Mouse (Mus musculus) liver, embryonic 15.5 days (tissue): ENCODE measurements around the gene Marveld3. TPM values are rescaled to one million over a fixed set of nuclear protein-coding genes. Genes with fewer than 3 reads are reported as not detected.

Experiments used
- ATAC-seq: fragments of 200-750 bp; cut with Nextera tagmentation; 2 replicates; pipeline ENCODE4 v1.8.0; 2017; ENCODE audit warnings: moderate number of reproducible peaks, mild to moderate bottlenecking, moderate library complexity; ENCODE audit not compliant: insufficient read depth
- H3K27ac ChIP-seq: fragments of 300-500 bp; sonication (generic); replicated peaks from 2 replicates; pipeline ENCODE4 v1.5.1; 2015; ENCODE audit warnings: mild to moderate bottlenecking, inconsistent platforms
- H3K27me3 ChIP-seq: fragments of 300-500 bp; sonication (generic); 2 replicates; pipeline ENCODE4 v1.6.1; 2015; ENCODE audit warnings: mild to moderate bottlenecking, inconsistent platforms
- H3K36me3 ChIP-seq: fragments of 300-500 bp; sonication (generic); replicated peaks from 2 replicates; pipeline ENCODE4 v1.6.1; 2015; ENCODE audit warnings: moderate library complexity, mild to moderate bottlenecking, inconsistent platforms
- H3K4me1 ChIP-seq: fragments of 300-500 bp; sonication (generic); replicated peaks from 2 replicates; pipeline ENCODE4 v1.6.1; 2015; ENCODE audit warnings: inconsistent platforms
- H3K4me2 ChIP-seq: fragments of 300-500 bp; sonication (generic); 2 replicates; pipeline ENCODE4 v1.6.1; 2015; ENCODE audit warnings: moderate library complexity, mild to moderate bottlenecking, inconsistent platforms
- H3K4me3 ChIP-seq: fragments of 300-500 bp; sonication (generic); replicated peaks from 2 replicates; pipeline ENCODE4 v1.5.1; 2015; ENCODE audit warnings: mild to moderate bottlenecking, inconsistent platforms
- H3K9ac ChIP-seq: fragments of 300-500 bp; sonication (generic); 2 replicates; pipeline ENCODE4 v1.6.1; 2015; ENCODE audit warnings: moderate library complexity, mild to moderate bottlenecking, inconsistent platforms
- H3K9me3 ChIP-seq: fragments of 300-500 bp; sonication (generic); replicated peaks from 2 replicates; pipeline ENCODE4 v1.6.1; 2016; ENCODE audit warnings: inconsistent platforms
- WGBS: fragments of 180-500 bp; shearing (Covaris S2); methylation state at CpG from one replicate; pipeline ENCODE4 v1.1.7; 2015; ENCODE audit warnings: mixed read lengths; ENCODE audit not compliant: insufficient replicate concordance; 5-methylcytosine and 5-hydroxymethylcytosine counted together
- polyA plus RNA-seq: library from polyadenylated mRNA; unstranded; fragments of >200 nt; fragmentation: Nextera tagmentation; extraction: Ambion mirVana; gene quantifications from 2 replicates; pipeline ENCODE4 v1.2.1, GENCODE M21; 2015

Gene Marveld3
- polyA plus RNA-seq, 1 experiment from 2014 or later: 0.06 TPM

DNA sequence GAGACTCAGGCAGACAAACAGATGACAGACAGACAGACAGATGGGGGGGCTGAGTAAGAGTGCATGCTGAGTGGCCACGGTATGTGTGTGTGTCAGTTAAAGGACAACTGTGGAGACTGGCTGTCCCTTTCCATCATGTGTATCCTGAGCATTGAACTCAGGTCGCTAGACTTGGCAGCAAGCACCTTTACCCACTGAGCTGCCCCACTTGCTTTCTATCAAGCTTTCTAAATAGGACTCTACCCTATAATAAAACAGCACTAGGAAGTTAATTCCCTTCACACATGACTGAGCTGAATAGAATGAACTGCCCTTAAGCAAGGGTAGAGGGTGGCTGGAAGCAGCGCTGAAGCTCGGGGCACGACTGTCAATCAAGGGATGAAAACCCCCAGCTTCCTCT lies 30.2 kb upstream of the Marveld3 start:
- H3K9ac ChIP-seq: no peak overlapping the region
- no peaks in the 10 kb centered on the region for H3K36me3 ChIP-seq
- H3K27ac ChIP-seq: no peak overlapping the region
- no peak for ATAC-seq
- H3K4me2 ChIP-seq: no peak overlapping the region
- no peaks in the 10 kb centered on the region for H3K4me1 ChIP-seq
- WGBS: 60% methylated on average over 5 of the region's 5 CpGs
- no peaks in the 10 kb centered on the region for H3K9me3 ChIP-seq
- no peaks in the 10 kb centered on the region for H3K27me3 ChIP-seq
- H3K4me3 ChIP-seq: no peak overlapping the region

GRCm38 (mm10) chr8:109990224-109990623 lies 28.2 kb upstream of the Marveld3 start, which contains the start of gene Tat:
TSS of gene Tat (plus strand) at chr8:109990437.
- Histone ChIP-seq H3K27me3 (no peaks in the 10 kb centered on the region), H3K36me3 (no peaks in the 10 kb centered on the region), H3K27ac (no peak within 1 kb of the TSS), H3K4me1 (no peaks in the 10 kb centered on the region), H3K4me3 (no peak within 1 kb of the TSS), H3K4me2 (no peak within 1 kb of the TSS), H3K9ac (no peak within 1 kb of the TSS), H3K9me3 (no peaks in the 10 kb centered on the region)
- 67% methylated on average over 8 of the region's 8 CpGs for WGBS
- ATAC-seq: no peak

DNA sequence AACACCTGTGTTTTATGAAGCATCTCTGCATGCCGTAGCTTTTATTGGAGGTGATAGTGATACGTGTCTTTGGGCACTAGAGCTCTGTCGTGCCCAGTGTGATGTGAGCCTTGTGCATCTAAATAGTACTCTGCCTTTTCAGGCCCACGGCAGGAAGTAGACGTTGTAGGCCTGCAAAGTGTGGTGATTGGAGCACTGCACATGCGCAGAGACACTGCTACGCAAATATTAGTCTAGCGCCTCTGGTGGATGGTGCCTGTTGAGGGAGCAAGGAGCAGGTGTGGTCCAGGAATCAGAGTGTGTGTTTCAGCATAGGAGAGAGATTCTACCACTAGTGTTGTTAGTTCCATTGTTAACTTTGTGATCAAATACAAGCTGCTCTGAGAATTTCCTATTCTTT lies 27.1 kb upstream of the Marveld3 start:
- no peak for ATAC-seq
- 72% methylated on average over 8 of the region's 8 CpGs for WGBS
- Histone ChIP-seq H3K9me3 (no peaks in the 10 kb centered on the region), H3K36me3 (no peaks in the 10 kb centered on the region), H3K9ac (no peak overlapping the region), H3K4me3 (no peak overlapping the region), H3K4me2 (no peak overlapping the region), H3K27ac (no peak overlapping the region), H3K27me3 (no peaks in the 10 kb centered on the region), H3K4me1 (no peaks in the 10 kb centered on the region)

- Histone ChIP-seq H3K9me3 (no peaks in the 10 kb centered on the region), H3K27me3 (no peaks in the 10 kb centered on the region), H3K36me3 (no peaks in the 10 kb centered on the region), H3K4me3 (no peak overlapping the region), H3K27ac (no peak overlapping the region), H3K4me2 (no peak overlapping the region), H3K4me1 (no peaks in the 10 kb centered on the region), H3K9ac (no peak overlapping the region)
- 63% methylated on average over 7 of the region's 7 CpGs for WGBS
- ATAC-seq: no peak
Measured at GRCm38 (mm10) chr8:109987776-109988175, 25.8 kb upstream of the Marveld3 start.

GRCm38 (mm10) chr8:109986384-109986783 lies 24.4 kb upstream of the Marveld3 start:
- H3K27me3 ChIP-seq: no peaks in the 10 kb centered on the region
- 44% methylated on average over 7 of the region's 7 CpGs for WGBS
- no peak for ATAC-seq

DNA sequence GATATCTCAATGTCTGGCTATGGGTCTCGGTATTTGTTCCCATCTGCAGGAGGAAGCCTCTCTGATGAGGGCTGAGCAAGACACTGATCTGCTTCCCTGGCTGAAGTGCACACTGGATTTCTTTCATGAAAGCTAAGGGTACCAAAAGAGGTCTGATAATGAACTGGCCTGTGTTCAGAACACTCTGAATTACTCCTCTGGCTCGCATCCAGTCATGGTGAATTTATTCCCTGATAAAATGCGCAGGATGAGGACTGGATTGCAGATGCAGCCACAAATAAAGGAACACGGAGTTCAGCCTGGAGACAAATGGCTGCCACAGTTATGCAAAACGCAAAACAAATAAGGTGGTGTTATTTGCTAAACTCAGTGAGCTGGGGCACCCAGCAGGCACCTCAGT lies 21.9 kb upstream of the Marveld3 start:
- Histone ChIP-seq H3K4me2 (no peak overlapping the region), H3K27ac (no peak overlapping the region), H3K4me3 (no peak overlapping the region), H3K9me3 (no peaks in the 10 kb centered on the region), H3K36me3 (no peaks in the 10 kb centered on the region), H3K4me1 (no peaks in the 10 kb centered on the region), H3K27me3 (no peaks in the 10 kb centered on the region), H3K9ac (no peak overlapping the region)
- WGBS: 44% methylated on average over 5 of the region's 5 CpGs
- ATAC-seq: no peak

More at GRCm38 (mm10) chr8:109986384-109986783, 24.4 kb upstream of the Marveld3 start:
- no peak overlapping the region for H3K27ac ChIP-seq
- no peaks in the 10 kb centered on the region for H3K4me1 ChIP-seq
- H3K4me3 ChIP-seq: no peak overlapping the region
- H3K9me3 ChIP-seq: no peaks in the 10 kb centered on the region
- H3K36me3 ChIP-seq: no peaks in the 10 kb centered on the region
- no peak overlapping the region for H3K4me2 ChIP-seq
- H3K9ac ChIP-seq: no peak overlapping the region

- Histone ChIP-seq H3K4me3 (no peak overlapping the region), H3K9me3 (no peaks in the 10 kb centered on the region), H3K36me3 (no peaks in the 10 kb centered on the region), H3K27me3 (no peaks in the 10 kb centered on the region), H3K4me2 (no peak overlapping the region), H3K4me1 (no peaks in the 10 kb centered on the region), H3K9ac (no peak overlapping the region), H3K27ac (no peak overlapping the region)
- no peak for ATAC-seq
- WGBS: 51% methylated on average over 15 of the region's 15 CpGs
Measured at GRCm38 (mm10) chr8:109982386-109983105, 20.5 kb upstream of the Marveld3 start.

GRCm38 (mm10) chr8:109979339-109979738 lies 17.3 kb upstream of the Marveld3 start:
- Histone ChIP-seq H3K4me2 (no peak overlapping the region), H3K36me3 (no peaks in the 10 kb centered on the region), H3K4me3 (no peak overlapping the region), H3K27ac (no peak overlapping the region), H3K9me3 (no peaks in the 10 kb centered on the region), H3K4me1 (no peaks in the 10 kb centered on the region), H3K9ac (no peak overlapping the region), H3K27me3 (no peaks in the 10 kb centered on the region)
- ATAC-seq: no peak
- WGBS: 53% methylated on average over 6 of the region's 6 CpGs

DNA sequence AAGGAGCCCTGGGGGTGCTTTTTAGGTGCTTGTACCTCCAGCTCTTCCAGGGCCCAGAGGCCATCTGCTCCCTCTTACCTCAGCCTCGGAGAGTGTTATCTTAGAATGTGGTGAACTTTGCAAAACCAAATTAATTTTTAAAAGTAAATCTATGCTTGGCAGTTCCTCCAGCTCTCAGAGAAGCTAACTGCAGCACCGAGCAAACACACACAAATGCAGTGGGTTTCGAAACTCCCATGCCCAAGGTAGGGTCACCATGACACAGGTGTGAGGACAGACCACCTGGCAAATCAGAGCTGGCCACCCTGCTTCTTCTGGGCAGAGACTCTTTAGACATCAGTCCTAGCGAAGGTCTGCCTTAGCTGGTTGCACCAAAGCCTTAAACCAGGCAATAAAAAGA lies 10.9 kb upstream of the Marveld3 start:
- Histone ChIP-seq H3K9me3 (no peaks in the 10 kb centered on the region), H3K4me2 (no peak overlapping the region), H3K36me3 (no peaks in the 10 kb centered on the region), H3K4me1 (no peaks in the 10 kb centered on the region), H3K9ac (no peak overlapping the region), H3K4me3 (no peak overlapping the region), H3K27ac (no peak overlapping the region), H3K27me3 (peaks cover 22% of the 10 kb centered on the region)
- no peak for ATAC-seq
- WGBS: 47% methylated on average over 4 of the region's 4 CpGs

GRCm38 (mm10) chr8:109970323-109970722 lies 8.3 kb upstream of the Marveld3 start:
- Histone ChIP-seq H3K27me3 (peaks cover 23% of the 10 kb centered on the region), H3K36me3 (no peaks in the 10 kb centered on the region), H3K4me1 (no peaks in the 10 kb centered on the region), H3K27ac (no peak overlapping the region), H3K9me3 (no peaks in the 10 kb centered on the region), H3K4me3 (no peak overlapping the region), H3K9ac (no peak overlapping the region), H3K4me2 (no peak overlapping the region)
- 3% methylated on average over 9 of the region's 9 CpGs for WGBS
- ATAC-seq: no peak

DNA sequence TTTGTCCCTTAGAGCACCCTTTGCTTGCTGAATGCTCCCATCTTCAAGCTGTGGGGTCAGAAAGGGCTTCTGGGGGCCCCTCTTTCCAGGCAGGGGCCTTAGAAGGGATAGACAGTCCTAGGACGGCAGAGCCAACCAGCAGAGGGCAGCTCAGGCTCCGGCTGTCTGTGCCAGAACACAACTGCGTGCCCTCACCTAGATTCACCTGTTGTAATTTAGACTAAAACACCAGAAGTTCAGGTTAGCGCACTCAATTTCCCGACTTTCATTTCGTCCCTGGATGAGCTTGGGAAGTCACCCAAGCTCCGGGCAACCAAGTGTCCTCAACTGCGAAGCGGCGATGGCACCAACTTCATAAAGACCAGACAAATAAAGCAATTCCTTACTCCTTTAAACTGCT lies 6.8 kb upstream of the Marveld3 start:
- no peak overlapping the region for H3K9ac ChIP-seq
- H3K9me3 ChIP-seq: no peaks in the 10 kb centered on the region
- no peak overlapping the region for H3K4me2 ChIP-seq
- H3K4me1 ChIP-seq: no peaks in the 10 kb centered on the region
- H3K27me3 ChIP-seq: peaks cover 34% of the 10 kb centered on the region
- no peak overlapping the region for H3K27ac ChIP-seq
- 48% methylated on average over 10 of the region's 10 CpGs for WGBS
- no peaks in the 10 kb centered on the region for H3K36me3 ChIP-seq
- ATAC-seq: no peak
- H3K4me3 ChIP-seq: no peak overlapping the region

- Histone ChIP-seq H3K4me2 (no peak overlapping the region), H3K4me1 (peaks cover 7% of the 10 kb centered on the region), H3K4me3 (no peak overlapping the region), H3K36me3 (no peaks in the 10 kb centered on the region), H3K9me3 (no peaks in the 10 kb centered on the region), H3K27ac (no peak overlapping the region), H3K27me3 (peaks cover 67% of the 10 kb centered on the region), H3K9ac (no peak overlapping the region)
- ATAC-seq: no peak
- 51% methylated on average over 4 of the region's 4 CpGs for WGBS
Measured at GRCm38 (mm10) chr8:109964106-109964505, 2.1 kb upstream of the Marveld3 start.
